Mouse (Mus musculus) heart, postnatal 14 days (tissue): Measurements from ENCODE around the gene Bbip1. TPM values are rescaled to one million over a fixed set of nuclear protein-coding genes. Genes with fewer than 3 reads are reported as not detected.
"Not testable (repeated sequence)": the region's sequence is repeated elsewhere in the genome, so short reads cannot be mapped to it uniquely, and the experiment has no call there.

Source experiments
- DNase-seq, 2 experiments: peaks; one replicate each; pipeline ENCODE4 v3.0.0; 2021 to 2022
- intact Hi-C: fragments of 180-260 bp; cut with DNase I; formaldehyde crosslinking; loops from one replicate; pipeline ENCODE4 v1.15.1; 2025
- long read RNA-seq, 2 experiments: library from polyadenylated mRNA; stranded (forward); transcript quantifications; one replicate each; pipeline ENCODE4 v2.0.0; 2021
- total RNA-seq, 2 experiments: library from RNA; stranded (reverse); gene quantifications; 2 replicates each; pipeline ENCODE4 v1.2.3; 2021

Gene Bbip1
- 10 to 100 TPM; 35.3 to 35.8 TPM for total RNA-seq
- long read RNA-seq, experiment 1, transcript Bbip1-206 (4 exons, 662 nt), result major isoform, 16 of 29 reads
- long read RNA-seq, experiment 1, partial matches to known transcripts, result 9 of 29 reads
- long read RNA-seq, experiment 1, other reads (novel, unspliced or antisense), result 1 of 29 reads
- long read RNA-seq, experiment 2, transcript Bbip1-206 (4 exons, 662 nt), result major isoform, 17 of 27 reads
- long read RNA-seq, experiment 2, partial matches to known transcripts, result 6 of 27 reads
- long read RNA-seq, experiment 2, other reads (novel, unspliced or antisense), result 2 of 27 reads

DNA sequence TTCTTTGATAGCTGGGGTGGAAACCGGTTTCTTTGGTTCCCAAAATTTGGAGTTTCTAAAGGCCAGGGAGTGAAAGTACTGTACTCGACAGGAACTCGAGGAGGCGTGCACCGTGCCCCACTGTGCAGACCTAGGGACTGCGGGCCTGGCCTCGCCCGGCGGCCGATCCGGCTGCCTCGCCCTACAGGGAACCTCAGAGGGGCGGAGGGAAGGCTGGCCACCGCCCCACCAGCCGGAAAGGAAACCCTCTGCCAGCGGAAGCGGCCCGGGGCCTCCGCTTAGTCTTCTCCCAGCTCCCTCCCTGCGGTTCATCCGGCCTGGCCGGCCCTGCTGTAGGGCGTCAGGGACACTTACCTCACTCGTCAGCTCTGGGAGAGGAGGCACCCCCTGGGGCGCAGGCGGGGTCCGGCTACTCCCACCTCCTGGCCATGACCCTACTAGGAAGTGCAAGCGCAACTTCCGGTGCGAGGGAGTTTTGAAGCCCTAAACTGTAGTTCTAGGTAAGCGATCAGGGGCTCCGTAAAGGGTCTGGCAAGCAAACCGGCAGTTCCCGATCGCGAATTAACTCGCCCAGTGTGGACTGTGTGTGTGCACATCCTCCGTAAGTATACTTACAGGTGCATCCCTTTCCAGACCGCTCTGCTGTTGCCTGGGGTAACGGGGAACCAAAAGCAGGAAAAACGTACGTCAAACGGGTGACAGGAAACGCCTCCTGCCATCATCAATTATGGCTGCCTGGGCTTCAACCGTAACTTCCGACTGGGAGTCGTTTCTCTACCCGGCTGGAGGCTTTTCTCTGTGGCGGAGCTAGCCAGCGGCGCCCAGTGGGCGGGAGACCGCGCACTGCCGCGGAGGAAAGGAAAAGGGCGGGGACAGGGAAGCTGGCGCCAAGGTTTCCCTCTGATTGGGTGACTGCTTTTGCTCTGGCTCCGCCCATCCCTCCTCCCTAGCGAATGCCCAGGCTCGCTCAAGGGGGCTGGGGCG, at the start of gene Bbip1, which contains the start of gene Shoc2:
Bbip1 (minus strand) TSS at position 826 of the 984 bp plus-strand sequence.
Shoc2 (plus strand) TSS at position 505 of the 984 bp plus-strand sequence.
- peak; percentile 97 to 98 for DNase-seq
- intact Hi-C loops, result loop anchor here (2.0 to 10.0 kb wide), 3 partner anchors 41 to 1251 kb away; partner anchors contain the start of gene Smndc1

DNA sequence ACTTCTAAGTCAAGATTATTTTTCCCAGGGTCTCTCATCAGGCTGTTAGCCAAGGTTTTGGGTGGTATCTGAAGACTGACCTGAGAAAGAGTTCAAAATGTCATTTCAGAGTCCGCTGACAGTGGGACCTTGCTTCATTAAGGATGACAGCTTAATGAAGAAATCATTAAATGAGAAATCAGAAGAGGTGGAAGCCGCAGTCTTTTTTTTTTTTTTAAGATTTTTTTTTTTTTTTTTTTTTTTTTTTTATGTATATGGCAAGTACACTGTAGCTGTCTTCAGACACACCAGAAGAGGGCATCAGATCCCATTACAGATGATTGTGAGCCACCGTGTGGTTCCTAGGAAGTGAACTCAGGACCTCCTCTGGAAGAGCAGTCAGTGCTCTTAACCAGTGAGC, 49.4 kb upstream of the Bbip1 start:
- intact Hi-C loops, result no loop called here
- no peak for DNase-seq

- DNase-seq, result no peak
- intact Hi-C loops, result no loop called here
These were observed 46.1 kb upstream of the Bbip1 start for GRCm38 (mm10) chr19:53990538-53990937.

DNA sequence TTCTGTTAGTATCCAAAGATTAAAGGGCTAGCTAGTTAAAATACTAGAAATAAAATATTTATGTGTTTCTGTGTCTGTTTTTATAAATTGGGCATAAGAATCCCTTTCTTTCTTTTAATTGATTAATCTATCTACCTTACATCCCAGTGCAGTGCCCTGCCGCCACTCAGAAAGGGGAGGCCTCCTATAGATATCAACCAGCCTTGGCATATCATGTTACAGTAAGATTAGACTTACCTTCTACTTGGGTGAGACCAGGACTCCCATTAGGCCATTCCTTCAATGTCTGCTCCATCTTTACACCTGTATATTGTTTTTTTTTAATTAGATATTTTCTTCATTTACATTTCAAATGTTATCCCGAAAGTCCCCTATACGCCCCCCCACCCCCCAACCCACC, 40.2 kb upstream of the Bbip1 start:
- no peak for DNase-seq
- intact Hi-C loops, result no loop called here

DNA sequence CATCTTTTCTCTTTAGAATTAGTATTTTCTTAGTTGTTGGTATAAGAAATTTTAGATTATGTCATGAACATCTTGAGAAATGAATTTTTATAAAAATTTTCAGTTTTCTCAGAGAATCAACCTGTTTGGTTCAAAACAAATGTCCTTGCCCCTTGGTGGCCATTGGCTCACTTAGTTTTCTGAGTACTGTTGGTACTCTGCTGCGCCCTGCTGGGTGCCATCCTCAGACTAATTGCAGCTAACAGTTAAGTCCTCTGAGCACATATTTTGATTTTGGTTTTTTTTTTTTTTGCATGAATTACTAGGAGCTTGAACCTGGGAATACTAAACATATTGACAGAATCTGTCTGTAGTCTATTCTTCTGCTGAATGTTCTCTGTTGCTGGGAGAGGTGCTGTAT, 38.9 kb upstream of the Bbip1 start:
- peak in 1 of 2 experiments; percentile 7 for DNase-seq

GRCm38 (mm10) chr19:53982041-53982440, 37.6 kb upstream of the Bbip1 start:
- DNase-seq, result no peak
- intact Hi-C loops, result no loop called here

More for the DNA sequence above, 38.9 kb upstream of the Bbip1 start:
- intact Hi-C loops, result no loop called here

DNA sequence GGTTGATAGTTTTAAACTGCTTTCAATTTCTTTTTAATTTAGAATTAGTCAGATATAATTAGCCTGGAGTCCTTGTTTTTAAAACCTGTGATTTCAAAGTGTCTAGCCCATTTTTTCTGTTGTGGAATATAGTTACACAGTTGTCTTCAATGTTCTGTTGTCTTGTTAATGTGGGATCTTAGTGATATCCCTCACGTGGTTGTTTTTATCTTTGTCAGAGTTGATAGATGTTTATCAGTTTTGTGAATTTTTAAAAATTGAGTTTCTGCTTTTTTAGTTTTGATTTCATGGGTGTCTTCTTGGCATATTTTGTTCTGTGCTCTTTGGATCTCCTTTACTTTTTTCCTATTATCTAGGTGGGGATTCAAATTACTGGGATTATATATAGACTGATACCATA, 29.2 kb upstream of the Bbip1 start:
- intact Hi-C loops, result no loop called here
- no peak for DNase-seq

DNA sequence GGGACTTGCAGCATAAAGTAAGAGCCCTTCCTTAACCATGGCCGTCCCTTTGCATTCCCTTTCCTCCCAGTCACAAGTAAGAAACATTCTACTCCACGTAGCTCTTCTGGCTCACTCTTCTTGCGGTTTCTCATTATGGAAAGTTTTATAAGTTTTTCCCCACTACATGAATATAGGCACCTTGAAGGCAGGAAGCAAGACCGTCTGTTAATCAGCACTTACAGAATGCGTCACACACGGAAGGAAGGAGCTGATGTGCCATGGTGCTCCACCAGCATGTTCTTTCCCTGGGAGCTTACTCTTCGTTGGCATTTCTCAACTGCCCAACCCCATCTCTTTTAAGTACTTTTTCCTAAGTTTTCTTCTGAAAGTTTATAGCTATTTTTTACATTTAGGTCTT, 27.5 kb upstream of the Bbip1 start:
- intact Hi-C loops, result no loop called here
- no peak for DNase-seq

DNA sequence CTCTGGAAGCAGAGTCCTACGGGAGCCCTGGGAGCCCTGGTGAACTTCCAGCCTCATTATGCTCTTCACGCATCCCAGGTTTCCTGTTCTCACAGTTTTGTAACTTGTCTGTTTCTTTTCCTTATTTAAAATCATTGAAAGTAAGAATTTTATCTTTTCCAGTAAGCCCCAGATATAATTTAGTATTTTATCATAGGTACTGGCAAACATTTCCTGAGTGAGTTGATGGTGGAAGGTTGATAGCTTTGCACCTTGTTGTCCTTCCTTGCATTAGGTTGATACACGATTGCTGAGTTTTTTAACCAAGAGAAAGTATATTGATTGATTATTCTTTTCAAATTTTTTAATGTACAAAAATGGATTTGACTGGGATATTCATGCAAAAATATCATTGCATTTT, 24.8 kb upstream of the Bbip1 start:
- DNase-seq, result no peak
- intact Hi-C loops, result no loop called here

DNA sequence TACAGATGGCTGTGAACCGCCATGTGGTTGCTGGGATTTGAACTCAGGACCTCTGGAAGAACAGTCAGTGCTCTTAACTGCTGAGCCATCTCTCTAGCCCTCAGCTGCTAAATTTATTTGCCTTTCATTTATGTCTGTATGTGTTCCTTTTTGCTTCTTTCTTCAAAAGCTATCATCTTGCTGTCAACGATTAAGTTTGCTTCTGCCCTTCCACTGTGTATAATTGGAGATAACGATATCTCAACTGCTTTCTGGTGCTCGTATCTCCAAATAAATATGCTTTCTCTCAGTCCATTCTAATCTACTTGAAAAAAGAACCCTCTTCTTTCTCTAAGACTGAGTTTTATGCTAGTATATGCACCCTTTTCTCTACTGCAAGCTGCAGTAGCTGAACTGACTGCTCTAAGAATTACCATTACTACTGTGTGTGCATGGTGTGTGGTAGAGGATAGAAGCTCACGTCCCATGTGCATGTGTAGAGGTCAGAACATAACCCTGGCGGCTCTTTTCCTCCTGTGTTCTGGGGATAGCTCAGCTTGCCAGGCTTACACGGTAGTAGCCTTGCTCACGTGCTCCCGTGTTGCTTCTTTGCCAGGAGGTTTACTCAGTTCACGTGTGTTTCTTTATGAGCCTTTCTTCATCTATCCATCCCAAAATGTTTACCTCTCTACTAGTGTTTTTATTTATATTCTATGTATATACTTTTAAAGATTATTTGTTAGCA, 20.6 kb upstream of the Bbip1 start:
- intact Hi-C loops, result no loop called here
- no peak for DNase-seq

GRCm38 (mm10) chr19:53964347-53964746, 19.9 kb upstream of the Bbip1 start:
- not testable (repeated sequence) for DNase-seq

GRCm38 (mm10) chr19:53962511-53962910, 18.1 kb upstream of the Bbip1 start:
- intact Hi-C loops, result no loop called here
- no peak for DNase-seq

More at GRCm38 (mm10) chr19:53964347-53964746, 19.9 kb upstream of the Bbip1 start:
- intact Hi-C loops, result not testable (repeated sequence)

GRCm38 (mm10) chr19:53957513-53957912, 13.1 kb upstream of the Bbip1 start:
- no peak for DNase-seq
- intact Hi-C loops, result no loop called here

GRCm38 (mm10) chr19:53945171-53946042, 980 bp upstream of the Bbip1 start:
- intact Hi-C loops, result loop anchor here (5.0 to 10.0 kb wide), 2 partner anchors 82 to 1249 kb away; no protein-coding TSS in a partner anchor

GRCm38 (mm10) chr19:53944786-53945169, 351 bp upstream of the Bbip1 start:
- intact Hi-C loops, result loop anchor here (5.0 to 10.0 kb wide), 3 partner anchors 83 to 1250 kb away; partner anchors contain the start of gene Smndc1
- DNase-seq, result no peak

More at GRCm38 (mm10) chr19:53945171-53946042, 980 bp upstream of the Bbip1 start:
- DNase-seq, result peak; percentile 56 to 57

- intact Hi-C loops, result loop anchor here (2.0 to 10.0 kb wide), 3 partner anchors 40 to 1252 kb away; partner anchors contain the start of gene Smndc1
- no peak for DNase-seq
These were observed 2.1 kb downstream of the Bbip1 start for GRCm38 (mm10) chr19:53942342-53942741.

GRCm38 (mm10) chr19:53941139-53941538, 3.3 kb downstream of the Bbip1 start:
- intact Hi-C loops, result loop anchor here (5.0 to 10.0 kb wide), 2 partner anchors 549 to 1254 kb away; partner anchors contain the start of gene Smndc1
- DNase-seq, result no peak

GRCm38 (mm10) chr19:53939467-53939866, 5.0 kb downstream of the Bbip1 start:
- intact Hi-C loops, result no loop called here
- no peak for DNase-seq

DNA sequence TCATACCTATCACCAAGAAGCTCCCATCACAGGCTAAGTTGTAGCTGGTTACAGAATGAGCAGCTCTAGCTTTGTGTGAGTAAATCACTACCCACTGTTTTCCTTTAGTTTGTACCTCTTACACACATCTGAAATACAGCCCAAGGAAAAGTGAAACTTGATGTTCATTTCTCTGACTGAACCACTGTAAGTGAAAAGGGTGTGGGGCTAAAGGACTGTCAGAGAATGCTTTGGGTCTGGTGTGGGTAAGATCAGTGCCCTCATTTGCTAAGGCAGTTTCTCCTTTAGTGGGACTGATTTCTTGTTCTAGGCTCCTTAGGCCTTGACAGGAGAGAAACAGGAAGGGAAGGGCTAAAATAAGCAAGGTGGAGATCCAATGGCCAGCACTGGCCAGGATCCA, 10.4 kb downstream of the Bbip1 start:
- no peak for DNase-seq
- intact Hi-C loops, result no loop called here
